Mouse (Mus musculus): ENCODE measurements around the gene Stx5a.

DNA sequence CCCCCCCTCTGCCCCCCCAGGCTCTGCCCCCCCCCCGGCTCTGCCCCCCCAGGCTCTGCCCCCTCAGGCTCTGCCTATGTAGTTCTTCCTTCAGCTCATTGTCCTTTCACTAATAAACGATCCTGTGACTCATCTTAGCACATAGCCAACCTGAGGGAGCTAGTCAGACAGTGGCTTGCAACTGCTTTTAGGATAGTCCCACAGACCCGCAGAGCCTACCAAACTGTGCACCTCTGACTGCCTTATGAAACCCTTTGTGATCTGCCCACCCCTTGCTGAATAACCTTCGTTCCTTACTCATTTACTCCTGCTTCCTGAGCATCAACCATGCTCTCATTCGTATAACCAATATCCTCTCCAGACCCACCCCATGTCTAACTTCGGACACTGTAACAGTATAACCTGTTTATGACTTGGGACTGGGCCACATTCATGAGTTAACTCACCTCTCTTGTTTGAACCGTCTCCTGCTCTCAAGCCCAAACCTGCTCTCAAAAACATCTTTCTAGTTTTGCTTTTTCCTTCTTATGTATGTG, 35.0 kb upstream of the Stx5a start:
- TF ChIP-seq CTCF (IDR thresholded peaks at IDR 0.05; ENCODE audit: low read depth, low read length), result no peak
- TF ChIP-seq POLR2A (IDR thresholded peaks at IDR 0.05; ENCODE audit: extremely low read depth, insufficient read depth, low read length), result no peak
